Mouse (Mus musculus) adrenal gland, postnatal 4 days (tissue): Measurements from ENCODE around the gene Kcnk13. TPM values are rescaled to one million over a fixed set of nuclear protein-coding genes. Genes with fewer than 3 reads are reported as not detected.
A peak's percentile ranks its signal among the peaks of the same experiment; 100 is the strongest.

Experiments used
- DNase-seq, 2 experiments: peaks; one replicate each; pipeline ENCODE4 v3.0.0; 2021 to 2022; ENCODE audit warnings: low spot score in 2 of 2, mixed read lengths in 2 of 2
- long read RNA-seq, 2 experiments: library from polyadenylated mRNA; stranded (forward); transcript quantifications; one replicate each; pipeline ENCODE4 v2.0.0; 2021
- total RNA-seq, 2 experiments: library from RNA; stranded (reverse); gene quantifications; 2 replicates each; pipeline ENCODE4 v1.2.3; 2021

The Kcnk13 gene
- total RNA-seq: 1 to 10 TPM; 1.6 to 1.8 TPM
- long read RNA-seq, experiment 1, partial matches to known transcripts: 1 of 2 reads
- long read RNA-seq, experiment 1, other reads (novel, unspliced or antisense): 0 of 2 reads
- long read RNA-seq, experiment 2, partial matches to known transcripts: 3 of 6 reads
- long read RNA-seq, experiment 2, other reads (novel, unspliced or antisense): 1 of 6 reads

- DNase-seq: peak in 1 of 2 experiments; percentile 41
Measured at GRCm38 (mm10) chr12:99964301-99965202, at the start of gene Kcnk13. Gene Kcnk13, plus strand, starts transcription at chr12:99964499.

DNA sequence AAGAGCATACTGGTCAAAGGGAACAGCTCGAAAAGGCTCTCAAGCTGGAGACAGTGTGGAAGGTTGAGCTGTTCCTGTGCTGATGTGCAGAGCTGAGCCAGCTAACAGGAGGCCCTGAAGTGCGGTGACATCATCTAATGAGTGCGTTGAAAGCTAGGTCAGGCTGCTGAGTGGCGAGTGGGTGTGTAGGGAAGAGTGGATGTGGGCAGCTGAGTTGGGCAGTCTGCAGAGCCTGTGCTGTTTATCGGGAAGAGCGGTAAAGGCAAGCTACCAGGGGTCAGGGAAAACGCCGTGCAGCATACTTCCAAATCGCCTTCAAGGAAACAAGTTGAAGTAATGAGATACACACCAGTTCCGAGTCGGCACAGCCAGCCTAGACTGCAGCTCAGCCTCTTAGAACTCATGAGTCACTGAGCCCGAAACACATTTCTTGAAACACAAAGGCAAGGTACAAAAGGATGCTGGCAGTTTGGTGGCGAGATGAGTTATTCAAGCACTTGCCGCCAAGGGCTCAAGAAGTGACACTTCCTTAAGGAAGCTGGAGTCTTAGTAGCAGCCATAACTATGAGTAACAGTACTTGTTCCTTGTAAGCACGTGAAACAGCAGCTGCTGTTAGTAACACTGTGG is 46.4 kb upstream of the Kcnk13 start:
- DNase-seq: no peak

- DNase-seq: no peak
Measured at GRCm38 (mm10) chr12:99919636-99920035, 44.7 kb upstream of the Kcnk13 start.

DNA sequence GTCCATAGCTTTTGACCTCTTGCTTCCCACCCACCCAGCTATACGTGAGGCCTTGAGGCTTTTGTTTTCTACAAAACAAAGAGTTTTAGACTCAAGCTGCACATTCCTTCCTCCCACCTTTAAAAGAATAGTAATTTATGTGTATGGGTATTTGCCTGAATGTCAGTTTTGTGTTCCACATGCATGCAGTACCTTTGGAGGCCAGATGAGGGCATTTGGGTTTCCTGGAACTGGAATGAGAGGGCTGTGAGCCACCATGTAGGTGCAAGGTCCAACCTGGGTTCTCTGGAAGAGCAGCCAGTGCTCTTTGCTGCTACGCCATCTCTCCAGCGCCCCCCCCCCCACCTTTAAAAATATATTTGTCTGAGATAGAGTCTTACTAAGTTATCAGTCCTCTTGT is 43.3 kb upstream of the Kcnk13 start:
- DNase-seq: no peak

GRCm38 (mm10) chr12:99923131-99923606 is 41.1 kb upstream of the Kcnk13 start:
- DNase-seq: no peak

GRCm38 (mm10) chr12:99923703-99924102 is 40.6 kb upstream of the Kcnk13 start:
- no peak for DNase-seq

GRCm38 (mm10) chr12:99928311-99928710 is 36.0 kb upstream of the Kcnk13 start:
- no peak for DNase-seq

- no peak for DNase-seq
Measured at GRCm38 (mm10) chr12:99929160-99929559, 35.1 kb upstream of the Kcnk13 start.

DNA sequence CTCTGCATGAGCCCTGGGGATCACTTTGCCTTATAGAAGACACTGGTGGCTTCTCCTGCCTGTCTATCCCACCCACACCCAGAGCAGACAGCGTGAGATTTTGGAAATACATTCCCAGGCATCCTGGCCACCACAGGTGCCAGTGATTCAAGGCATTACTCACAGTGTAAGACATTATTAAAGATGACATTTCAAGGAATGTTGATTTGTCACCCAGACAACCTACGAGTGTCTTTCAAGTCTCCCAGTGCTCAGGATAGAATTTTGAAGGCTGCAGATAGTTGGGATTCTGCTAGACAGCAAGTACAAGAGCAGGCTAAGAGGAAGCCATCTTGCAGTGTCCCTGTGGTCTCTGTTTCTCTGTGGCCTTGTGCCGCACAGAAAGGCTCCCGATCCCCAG is 32.1 kb upstream of the Kcnk13 start:
- no peak for DNase-seq

- DNase-seq: no peak
Measured at GRCm38 (mm10) chr12:99933630-99934029, 30.7 kb upstream of the Kcnk13 start.

GRCm38 (mm10) chr12:99935403-99935802 is 28.9 kb upstream of the Kcnk13 start:
- DNase-seq: no peak

DNA sequence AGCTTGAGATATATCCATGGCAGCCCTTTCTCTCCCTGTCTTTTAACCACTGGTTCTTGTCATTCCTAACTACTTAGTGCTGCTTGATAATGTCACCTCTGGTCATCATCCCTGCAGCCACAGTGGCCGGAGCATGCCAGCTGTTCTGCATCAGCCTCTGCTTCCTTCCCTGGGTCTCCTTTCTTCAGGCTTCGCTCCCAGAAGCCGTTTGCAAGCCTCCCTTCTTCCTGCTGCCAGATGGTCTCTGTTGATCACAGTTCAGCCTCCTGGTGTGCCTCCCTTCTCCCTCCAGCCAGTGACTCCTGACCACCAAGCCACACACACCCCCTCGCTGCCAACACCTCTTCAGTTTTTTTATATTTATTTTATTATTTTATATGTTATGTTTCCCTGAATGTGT is 25.8 kb upstream of the Kcnk13 start:
- DNase-seq: no peak

GRCm38 (mm10) chr12:99939179-99939578 is 25.1 kb upstream of the Kcnk13 start:
- DNase-seq: no peak

GRCm38 (mm10) chr12:99940704-99941103 is 23.6 kb upstream of the Kcnk13 start:
- DNase-seq: no peak

- no peak for DNase-seq
Measured at GRCm38 (mm10) chr12:99942441-99942840, 21.9 kb upstream of the Kcnk13 start.

- peak in 1 of 2 experiments; percentile 40 for DNase-seq
Measured at GRCm38 (mm10) chr12:99952928-99953327, 11.4 kb upstream of the Kcnk13 start.

DNA sequence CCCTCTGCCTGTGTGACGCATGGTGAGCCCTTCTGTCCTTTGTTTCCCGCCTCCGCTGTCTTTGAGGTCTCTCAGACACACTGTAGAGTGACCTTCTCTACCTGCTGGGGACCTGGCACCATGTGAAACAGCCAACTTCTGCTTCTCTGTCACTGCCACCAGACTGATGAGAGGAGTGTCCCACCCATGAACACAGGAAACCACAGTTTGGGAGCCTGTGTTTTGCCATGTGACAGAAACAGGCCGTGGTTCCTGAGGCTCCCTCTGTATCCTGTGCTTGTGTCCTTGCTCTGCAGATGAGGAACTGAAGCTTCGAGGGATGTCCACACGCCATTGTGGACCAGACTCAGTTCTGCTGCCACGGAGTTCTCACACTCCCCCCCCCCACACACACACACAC is 7.9 kb upstream of the Kcnk13 start:
- no peak for DNase-seq

DNA sequence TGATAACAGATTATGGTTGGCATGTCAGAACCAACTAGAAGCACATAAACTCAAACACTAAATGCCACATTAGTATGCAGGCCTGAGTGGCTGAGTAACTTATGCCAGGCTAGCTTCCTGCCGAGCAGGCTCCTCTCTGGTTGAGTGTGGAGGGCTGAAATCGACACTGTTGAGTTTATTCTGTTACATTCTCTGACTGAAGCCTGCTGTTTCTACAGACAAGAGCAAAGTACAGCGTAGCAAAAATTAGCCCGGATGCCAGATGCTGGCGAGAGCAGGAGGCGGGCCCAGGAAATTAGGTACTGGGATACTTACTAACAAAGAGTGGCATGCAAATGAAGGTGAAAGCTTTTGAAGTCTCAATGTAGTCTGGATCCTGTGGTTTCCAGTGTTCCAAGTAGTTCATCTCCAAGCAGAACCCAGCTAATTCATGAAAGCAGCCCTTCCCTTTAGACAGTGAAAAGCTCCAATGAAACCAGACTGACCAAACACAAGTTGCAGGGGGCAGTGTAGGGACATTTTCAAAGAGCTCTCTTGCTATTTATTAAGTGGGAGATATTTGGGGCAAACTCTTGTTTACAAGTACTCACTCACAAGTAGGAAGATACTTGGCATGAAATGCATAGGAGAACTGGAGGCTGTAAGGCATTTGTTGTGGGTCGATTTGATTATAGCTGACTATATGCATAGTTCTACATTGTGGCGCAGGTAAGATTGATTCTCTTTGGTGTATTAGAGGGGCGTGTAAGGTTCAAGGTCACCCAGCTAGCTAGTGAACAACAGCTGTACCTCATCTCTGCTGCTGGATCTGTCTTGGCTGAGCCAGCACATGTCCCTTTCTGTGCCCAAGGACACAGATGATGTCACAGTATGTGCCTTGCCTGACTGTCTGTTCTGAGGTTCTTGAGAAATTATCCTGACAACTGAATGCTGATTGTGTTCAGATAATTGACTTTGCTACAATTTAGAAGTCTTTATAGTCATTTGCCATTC is 5.9 kb upstream of the Kcnk13 start:
- DNase-seq: no peak

DNA sequence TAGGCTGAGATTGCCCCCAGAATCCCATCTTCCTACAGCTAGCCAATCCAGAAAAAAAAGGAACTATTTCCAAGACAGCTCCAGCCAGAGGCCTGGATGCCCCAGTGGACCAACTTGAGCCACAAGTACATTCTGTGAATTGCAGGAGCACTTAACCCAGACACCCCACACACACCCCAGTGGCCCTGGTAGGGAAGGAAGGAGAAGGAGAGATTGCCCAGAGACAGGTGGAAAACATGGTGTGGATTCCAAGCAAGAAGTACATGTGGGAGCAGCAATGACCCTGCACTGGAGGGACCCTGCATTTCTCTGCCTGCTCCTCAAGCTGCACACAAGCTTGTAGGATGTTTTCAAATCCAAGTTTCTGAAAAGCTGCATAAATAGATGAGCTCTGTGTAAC is 5.0 kb upstream of the Kcnk13 start:
- no peak for DNase-seq

- DNase-seq: no peak
Measured at GRCm38 (mm10) chr12:99959930-99960329, 4.4 kb upstream of the Kcnk13 start.

GRCm38 (mm10) chr12:99960675-99961074 is 3.6 kb upstream of the Kcnk13 start:
- no peak for DNase-seq
